Comparison of ENCODE assay signal across 12 mouse cellular contexts in the genomic region with DNA sequence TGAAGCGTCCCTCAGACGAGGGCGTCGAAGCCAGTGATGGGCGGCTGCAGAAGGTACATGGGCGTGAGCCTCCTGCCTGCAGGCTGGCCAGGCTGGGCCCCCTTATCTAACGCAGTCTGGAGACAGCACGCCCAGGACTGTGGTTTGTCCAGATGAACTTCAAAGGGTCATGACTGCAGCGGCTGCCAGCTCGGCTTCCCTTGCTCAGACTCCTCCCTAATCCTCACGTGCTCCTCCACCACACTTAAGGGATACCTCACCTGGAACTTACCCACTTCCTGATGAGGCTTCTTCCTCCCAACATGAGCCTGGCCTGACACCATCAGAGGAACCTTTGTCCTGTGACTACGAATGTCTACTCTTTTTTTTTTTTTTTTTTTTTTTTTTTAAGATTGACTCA. TPM values are rescaled to one million over a fixed set of nuclear protein-coding genes. Genes with fewer than 3 reads are reported as not detected.
DNase-seq lines count a peak whose midpoint lies in the region; ATAC-seq and TF ChIP-seq lines count a peak whose summit lies in the region.
"Had no signal": no experiment of that assay in that cellular context is flagged by ENCODE, and none has a peak within 500 bp of the region (broad histone marks: within the 10 kb centered on the region; RNA-seq: fewer than 3 reads in every experiment).

No protein-coding gene starts in this region.

- no peak for TF ChIP-seq POLR2A in small intestine, adult 2 months (IDR thresholded peaks at IDR 0.05; ENCODE audit: low read depth, low read length)

- no peak overlapping the region for H3K4me2 ChIP-seq in kidney, embryonic 15.5 days

- H3K9ac ChIP-seq in kidney, embryonic 15.5 days = no peak overlapping the region

- H3K27me3 ChIP-seq in kidney, embryonic 15.5 days = no peaks in the 10 kb centered on the region
- H3K27me3 ChIP-seq in limb, embryonic 10.5 days (ENCODE audit: low read depth, poor library complexity, severe bottlenecking) = no peaks in the 10 kb centered on the region
- no peaks in the 10 kb centered on the region for H3K27me3 ChIP-seq in small intestine, adult 2 months (ENCODE audit: control insufficient read depth, insufficient read depth, low read length)

- H3K36me3 ChIP-seq in kidney, embryonic 15.5 days = no peaks in the 10 kb centered on the region
- H3K36me3 ChIP-seq in limb, embryonic 10.5 days = no peaks in the 10 kb centered on the region
- no peaks in the 10 kb centered on the region for H3K36me3 ChIP-seq in small intestine, adult 2 months (ENCODE audit: control insufficient read depth, insufficient read depth, low read length)

- 0 out of 2 replicates have a peak, but pooled peaks cover 6% of the 10 kb centered on the region for H3K9me3 ChIP-seq in kidney, embryonic 15.5 days (replicated peaks)
- H3K9me3 ChIP-seq in limb, embryonic 10.5 days (replicated peaks) = no peaks in the 10 kb centered on the region

- 46% methylated on average over 12 of the region's 12 CpGs for WGBS in kidney, embryonic 15.5 days
- 52% methylated on average over 12 of the region's 12 CpGs for WGBS in limb, embryonic 10.5 days
- WGBS in small intestine, adult 2 months = 32% methylated on average over 12 of the region's 12 CpGs

- peak; percentile 54 for ATAC-seq in kidney, embryonic 15.5 days (replicated peaks; ENCODE audit: low FRiP score)

- H3K27ac ChIP-seq in kidney, embryonic 15.5 days = no peak overlapping the region
- peak overlapping the region; percentile 46; the same call in 1 of the 2 replicates for H3K27ac ChIP-seq in limb, embryonic 10.5 days
- H3K27ac ChIP-seq in small intestine, adult 2 months (ENCODE audit: insufficient read depth, low read depth, low read length) = peak overlapping the region; percentile 70

- peaks cover 23% of the 10 kb centered on the region for H3K4me1 ChIP-seq in kidney, embryonic 15.5 days
- H3K4me1 ChIP-seq in limb, embryonic 10.5 days = peaks cover 25% of the 10 kb centered on the region
- peaks cover 13% of the 10 kb centered on the region for H3K4me1 ChIP-seq in small intestine, adult 2 months (ENCODE audit: control insufficient read depth, insufficient read depth, insufficient read length, low read length)

- no peak overlapping the region for H3K4me3 ChIP-seq in kidney, embryonic 15.5 days (replicated peaks)
- H3K4me3 ChIP-seq in limb, embryonic 10.5 days = no peak overlapping the region
- H3K4me3 ChIP-seq in small intestine, adult 2 months (ENCODE audit: low read depth, low read length) = no peak overlapping the region

- no peak for DNase-seq in kidney, adult 8-10 months
- DNase-seq in MN1 (ENCODE audit: low spot score) = peak; percentile 57
- no peak for DNase-seq in limb, embryonic 10.5 days (ENCODE audit: low spot score)
- DNase-seq in left cerebral cortex, adult 9 months (ENCODE audit: low spot score in 2 of 2) = no peak
- no peak for DNase-seq in kidney, postnatal 36 days
- no peak for DNase-seq in right cerebral cortex, adult 2 months (ENCODE audit: low spot score in 2 of 2)
- DNase-seq: adrenal gland, adult 8-10 months had no signal

- TF ChIP-seq CTCF in small intestine, adult 2 months (IDR thresholded peaks at IDR 0.05; ENCODE audit: extremely low read depth, insufficient read length, insufficient replicate concordance, low read depth, low read length) = no peak

RNA-seq across cellular contexts. Expression of gene Tha1, which starts 41.2 kb away (rescaled TPM):
- 5.3 TPM in 2 replicates for polyA plus RNA-seq in kidney, embryonic 15.5 days (2015; fragmentation: Nextera tagmentation; extraction: Ambion mirVana)
- polyA plus RNA-seq in limb, embryonic 10.5 days (2016; fragmentation: Nextera tagmentation; extraction: Ambion mirVana) = 2.4 and 3.3 TPM in 2 replicates
- polyA plus RNA-seq in small intestine, adult 2 months (2012; rRNA removed) = 25.8 and 27.7 TPM in 2 replicates

RNA-seq across cellular contexts. Expression of gene Tmem235, which starts 54.0 kb away (rescaled TPM):
- not detected in 2 replicates for polyA plus RNA-seq in kidney, embryonic 15.5 days (2015; fragmentation: Nextera tagmentation; extraction: Ambion mirVana)
- polyA plus RNA-seq in limb, embryonic 10.5 days (2016; fragmentation: Nextera tagmentation; extraction: Ambion mirVana) = not detected in 2 replicates
- polyA plus RNA-seq in small intestine, adult 2 months (2012; rRNA removed) = 0.11 TPM in 1 of 2 replicates, not detected in the other
- polyA plus RNA-seq: embryonic facial prominence, embryonic 14.5 days; limb, embryonic 11.5 days; neural tube, embryonic 11.5 days had no signal

RNA-seq across cellular contexts. Expression of gene Socs3, which starts 55.3 kb away (rescaled TPM):
- 14.1 and 15.2 TPM in 2 replicates for polyA plus RNA-seq in kidney, embryonic 15.5 days (2015; fragmentation: Nextera tagmentation; extraction: Ambion mirVana)
- polyA plus RNA-seq in limb, embryonic 10.5 days (2016; fragmentation: Nextera tagmentation; extraction: Ambion mirVana) = 11.2 and 13.2 TPM in 2 replicates
- 27.2 and 47.2 TPM in 2 replicates for polyA plus RNA-seq in small intestine, adult 2 months (2012; rRNA removed)
